Mouse (Mus musculus) intestine, embryonic 14.5 days (tissue): ENCODE measurements around the gene Slc7a7. TPM values are rescaled to one million over a fixed set of nuclear protein-coding genes. Genes with fewer than 3 reads are reported as not detected.

Experiments used
- ATAC-seq: fragments of 200-750 bp; cut with Nextera tagmentation; replicated peaks from 2 replicates; pipeline ENCODE4 v1.8.0; 2017; ENCODE audit warnings: low read depth, moderate number of reproducible peaks, moderate TSS enrichment, moderate library complexity; ENCODE audit not compliant: low FRiP score, low TSS enrichment
- DNase-seq: peaks from one replicate; pipeline ENCODE4 v3.0.0-alpha.2; 2018; ENCODE audit warnings: low spot score
- H3K27ac ChIP-seq: fragments of 300-500 bp; sonication (generic); 2 replicates; pipeline ENCODE4 v1.5.1; 2014; ENCODE audit warnings: low read depth, mild to moderate bottlenecking, control low read depth
- H3K27me3 ChIP-seq: fragments of 300-500 bp; sonication (generic); replicated peaks from 2 replicates; pipeline ENCODE4 v1.6.1; 2014; ENCODE audit warnings: low read length, control low read depth; ENCODE audit not compliant: control insufficient read depth, insufficient read depth
- H3K36me3 ChIP-seq: fragments of 300-500 bp; sonication (generic); 2 replicates; pipeline ENCODE4 v1.6.1; 2014; ENCODE audit warnings: low read length, control low read depth; ENCODE audit not compliant: control insufficient read depth, insufficient read depth
- H3K4me1 ChIP-seq: fragments of 300-500 bp; sonication (generic); replicated peaks from 2 replicates; pipeline ENCODE4 v1.6.1; 2014; ENCODE audit warnings: low read length, control low read depth, mixed read lengths; ENCODE audit not compliant: control insufficient read depth, insufficient read depth
- H3K4me2 ChIP-seq: fragments of 300-500 bp; sonication (generic); 2 replicates; pipeline ENCODE4 v1.6.1; 2014; ENCODE audit warnings: low read length
- H3K4me3 ChIP-seq: fragments of 300-500 bp; sonication (generic); 2 replicates; pipeline ENCODE4 v1.5.1; 2014; ENCODE audit warnings: low read depth, low read length, control low read depth, mixed read lengths
- H3K9ac ChIP-seq: fragments of 300-500 bp; sonication (generic); 2 replicates; pipeline ENCODE4 v1.6.1; 2014; ENCODE audit warnings: mild to moderate bottlenecking, low read length
- H3K9me3 ChIP-seq: fragments of 300-500 bp; sonication (generic); 2 replicates; pipeline ENCODE4 v1.6.1; 2016; ENCODE audit warnings: low read length, control low read depth; ENCODE audit not compliant: control insufficient read depth
- WGBS: fragments of 180-500 bp; shearing (Covaris S2); extraction: QIAGEN DNeasy Blood & Tissue Kit; methylation state at CpG from one replicate; pipeline ENCODE4 v1.1.7; 2014; 5-methylcytosine and 5-hydroxymethylcytosine counted together
- polyA plus RNA-seq: library from polyadenylated mRNA; unstranded; fragments of >200 nt; fragmentation: Nextera tagmentation; extraction: Ambion mirVana; gene quantifications from 2 replicates; pipeline ENCODE4 v1.2.1, GENCODE M21; 2014

The Slc7a7 gene
- polyA plus RNA-seq, 1 experiment from 2014 or later = 21.5 TPM

DNA sequence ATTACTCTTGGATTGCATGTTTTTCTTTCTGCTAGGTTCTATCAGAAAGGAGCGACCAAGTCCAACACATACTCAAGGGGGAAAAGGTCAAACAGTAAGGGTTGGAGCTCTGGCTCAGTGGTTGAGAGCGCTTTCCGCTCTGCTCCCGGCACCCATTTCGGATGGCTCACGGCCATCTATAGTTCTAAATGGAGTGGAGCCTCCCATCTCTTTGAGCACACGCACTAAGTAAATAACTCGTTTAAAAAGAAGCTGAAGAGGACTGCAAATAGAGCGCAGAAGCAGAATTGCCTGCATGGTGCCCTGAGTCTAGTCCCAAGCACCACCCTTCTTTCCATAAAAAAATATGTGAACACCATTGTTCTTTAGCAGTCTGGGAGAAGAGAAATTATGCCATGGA lies 36.0 kb upstream of the Slc7a7 start:
- H3K27me3 ChIP-seq = no peaks in the 10 kb centered on the region
- H3K9ac ChIP-seq = no peak overlapping the region
- ATAC-seq = no peak
- H3K36me3 ChIP-seq = no peaks in the 10 kb centered on the region
- WGBS = 88% methylated on average over 9 of the region's 9 CpGs
- H3K4me2 ChIP-seq = no peak overlapping the region
- no peak overlapping the region for H3K27ac ChIP-seq
- no peak for DNase-seq
- no peaks in the 10 kb centered on the region for H3K9me3 ChIP-seq
- no peaks in the 10 kb centered on the region; the same call in 1 of the 2 replicates for H3K4me1 ChIP-seq
- no peak overlapping the region for H3K4me3 ChIP-seq

DNA sequence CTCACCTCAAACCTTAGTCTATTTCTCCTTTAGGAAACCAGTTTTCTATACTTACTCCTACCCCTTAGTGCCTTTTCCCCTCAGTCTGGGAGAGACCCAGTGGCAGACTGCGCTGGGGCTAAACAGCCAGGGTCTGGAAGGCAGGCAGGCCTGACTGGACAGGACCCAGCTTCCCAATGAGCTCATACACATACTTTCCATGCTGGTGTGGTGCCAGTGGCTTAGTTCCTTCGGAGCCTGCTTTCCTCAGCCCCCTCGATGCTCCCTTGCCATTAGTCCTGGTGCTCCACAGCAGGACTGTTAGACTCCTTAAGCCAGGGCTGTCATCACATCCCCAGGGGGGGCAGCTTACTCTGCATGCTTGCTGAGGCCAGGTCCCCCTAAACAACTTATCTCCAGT lies 27.9 kb upstream of the Slc7a7 start:
- Histone ChIP-seq H3K9me3 (no peaks in the 10 kb centered on the region), H3K36me3 (peaks cover 20% of the 10 kb centered on the region), H3K27me3 (no peaks in the 10 kb centered on the region), H3K4me2 (no peak overlapping the region), H3K4me1 (peaks cover 12% of the 10 kb centered on the region; the same call in 1 of the 2 replicates), H3K9ac (no peak overlapping the region), H3K4me3 (no peak overlapping the region), H3K27ac (no peak overlapping the region)
- 56% methylated on average over 3 of the region's 3 CpGs for WGBS
- DNase-seq = no peak
- no peak for ATAC-seq

DNA sequence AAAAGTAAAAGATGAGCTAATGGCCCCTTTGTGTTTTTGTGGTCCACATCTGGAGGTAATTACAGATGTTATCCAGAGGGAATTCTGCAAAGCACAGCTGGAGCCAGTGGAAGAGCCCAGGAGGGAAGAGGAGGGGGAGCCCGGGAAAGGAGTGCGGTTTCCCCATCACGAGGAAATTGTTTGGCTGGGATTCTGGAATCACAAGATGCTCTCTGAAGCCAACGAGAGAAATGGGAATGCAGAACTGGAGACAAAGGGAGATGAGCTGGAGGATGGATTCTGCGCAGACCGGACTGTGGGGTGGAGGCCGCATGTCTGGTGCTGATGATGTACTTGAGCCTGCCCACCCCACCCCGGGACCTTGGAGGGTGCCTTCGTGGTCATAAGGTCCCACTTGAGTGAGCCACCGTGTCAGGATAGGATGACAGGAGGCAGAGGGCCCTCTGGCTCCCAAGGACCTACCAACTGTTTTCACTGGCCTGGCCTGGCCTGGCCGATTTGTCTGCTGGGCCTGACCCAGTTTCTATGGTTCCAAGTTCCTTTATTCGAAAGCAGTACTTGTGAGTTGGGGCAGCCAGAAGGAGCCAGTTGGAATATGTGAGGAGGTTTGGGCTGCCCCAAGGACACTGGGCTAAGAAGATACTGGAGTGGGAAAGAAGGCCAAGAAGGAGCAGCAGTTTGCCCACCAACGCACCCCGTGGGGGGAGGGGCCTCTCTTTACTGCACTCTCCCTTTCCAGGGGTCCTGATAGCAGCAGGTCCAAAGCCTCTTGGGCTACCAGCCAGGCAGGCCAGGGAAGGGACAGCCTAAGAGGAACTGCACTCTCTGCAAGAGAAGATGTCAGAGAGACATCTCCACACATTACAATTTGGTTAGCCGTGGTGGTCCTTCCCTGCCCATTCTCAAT lies 26.4 kb upstream of the Slc7a7 start:
- no peaks in the 10 kb centered on the region for H3K27me3 ChIP-seq
- no peak overlapping the region for H3K4me2 ChIP-seq
- peak overlapping the region; percentile 76 for H3K27ac ChIP-seq
- peaks cover 12% of the 10 kb centered on the region; the same call in 1 of the 2 replicates for H3K4me1 ChIP-seq
- ATAC-seq = no peak
- peaks cover 35% of the 10 kb centered on the region for H3K36me3 ChIP-seq
- H3K9me3 ChIP-seq = no peaks in the 10 kb centered on the region
- WGBS = 58% methylated on average over 15 of the region's 15 CpGs
- H3K4me3 ChIP-seq = no peak overlapping the region
- DNase-seq = no peak
- H3K9ac ChIP-seq = no peak overlapping the region

DNA sequence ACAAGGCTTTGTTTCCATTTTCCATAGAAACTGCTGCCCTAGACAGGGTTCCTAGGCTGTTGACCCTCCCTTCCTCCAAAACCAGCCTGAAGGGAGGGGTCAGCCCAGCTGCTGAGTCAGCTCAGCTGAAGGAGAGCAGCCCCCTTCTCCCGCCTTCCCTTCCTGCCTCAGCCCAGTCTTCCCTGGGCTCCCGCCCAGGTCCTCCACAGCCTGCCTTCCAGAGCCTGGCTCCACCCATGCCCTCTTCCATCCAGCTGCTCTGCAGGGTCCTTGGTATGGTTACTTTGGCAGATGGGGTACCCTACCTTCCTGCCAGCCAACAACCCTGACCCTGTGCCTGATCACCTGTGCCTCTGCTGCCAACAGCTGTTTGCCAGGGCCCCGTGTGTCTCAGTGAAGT lies 25.6 kb upstream of the Slc7a7 start:
- ATAC-seq = peak; percentile 74
- peaks cover 43% of the 10 kb centered on the region for H3K36me3 ChIP-seq
- no peak for DNase-seq
- H3K9me3 ChIP-seq = no peaks in the 10 kb centered on the region
- peak overlapping the region; percentile 76 for H3K27ac ChIP-seq
- 13% methylated on average over 3 of the region's 3 CpGs for WGBS
- H3K4me2 ChIP-seq = no peak overlapping the region
- no peak overlapping the region for H3K9ac ChIP-seq
- H3K4me1 ChIP-seq = peaks cover 12% of the 10 kb centered on the region; the same call in 1 of the 2 replicates
- H3K4me3 ChIP-seq = no peak overlapping the region
- no peaks in the 10 kb centered on the region for H3K27me3 ChIP-seq

DNA sequence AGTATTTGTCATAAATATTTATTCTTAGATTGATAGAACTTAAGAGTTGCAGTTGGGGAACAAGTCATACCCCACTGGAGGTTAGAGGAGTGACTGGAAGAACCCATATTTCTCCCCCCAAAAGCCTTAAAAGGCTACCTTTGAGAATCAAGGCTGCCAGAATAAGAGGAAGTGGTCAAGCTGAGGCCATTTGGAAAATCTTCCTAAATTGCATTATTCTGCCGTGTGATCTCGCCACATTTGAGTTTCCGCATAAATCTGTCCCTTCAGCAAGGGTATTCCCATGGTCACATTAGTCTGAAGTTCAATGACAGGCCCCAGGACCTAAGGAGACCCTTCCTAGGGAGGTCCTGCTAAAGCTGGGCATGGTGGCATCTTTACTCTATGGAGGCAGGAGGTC lies 25.0 kb upstream of the Slc7a7 start:
- 89% methylated on average over 3 of the region's 3 CpGs for WGBS
- no peaks in the 10 kb centered on the region for H3K27me3 ChIP-seq
- no peak overlapping the region for H3K4me2 ChIP-seq
- H3K9me3 ChIP-seq = no peaks in the 10 kb centered on the region
- DNase-seq (no peak), ATAC-seq (no peak)
- no peak overlapping the region for H3K9ac ChIP-seq
- H3K27ac ChIP-seq = peak overlapping the region; percentile 76; the same call in 1 of the 2 replicates
- peaks cover 12% of the 10 kb centered on the region; the same call in 1 of the 2 replicates for H3K4me1 ChIP-seq
- peaks cover 48% of the 10 kb centered on the region for H3K36me3 ChIP-seq
- no peak overlapping the region for H3K4me3 ChIP-seq

DNA sequence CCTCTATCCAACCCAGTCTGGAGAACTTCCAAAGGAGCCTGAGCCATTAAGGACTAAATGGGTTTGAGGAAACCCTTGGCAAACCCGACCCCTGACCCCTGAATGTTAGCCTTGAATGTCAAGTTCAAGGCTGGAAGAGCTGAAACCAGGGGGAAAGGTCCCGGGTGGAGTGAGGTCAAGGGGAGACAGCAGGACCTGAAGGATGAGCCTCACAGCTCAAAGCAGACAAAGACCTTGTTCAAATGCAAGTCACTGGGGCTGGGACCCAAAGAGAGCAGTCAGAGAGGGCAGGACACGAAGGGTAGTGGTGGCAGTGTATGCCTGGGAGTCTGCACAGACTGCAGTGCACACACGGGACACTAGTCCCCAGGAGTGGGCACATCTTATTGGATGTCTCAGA lies 23.8 kb upstream of the Slc7a7 start:
- Histone ChIP-seq H3K9ac (no peak overlapping the region), H3K4me3 (no peak overlapping the region), H3K27ac (no peak overlapping the region), H3K36me3 (peaks cover 60% of the 10 kb centered on the region), H3K9me3 (no peaks in the 10 kb centered on the region), H3K27me3 (no peaks in the 10 kb centered on the region), H3K4me2 (no peak overlapping the region), H3K4me1 (peaks cover 12% of the 10 kb centered on the region; the same call in 1 of the 2 replicates)
- DNase-seq (no peak), ATAC-seq (no peak)
- 80% methylated on average over 4 of the region's 4 CpGs for WGBS

DNA sequence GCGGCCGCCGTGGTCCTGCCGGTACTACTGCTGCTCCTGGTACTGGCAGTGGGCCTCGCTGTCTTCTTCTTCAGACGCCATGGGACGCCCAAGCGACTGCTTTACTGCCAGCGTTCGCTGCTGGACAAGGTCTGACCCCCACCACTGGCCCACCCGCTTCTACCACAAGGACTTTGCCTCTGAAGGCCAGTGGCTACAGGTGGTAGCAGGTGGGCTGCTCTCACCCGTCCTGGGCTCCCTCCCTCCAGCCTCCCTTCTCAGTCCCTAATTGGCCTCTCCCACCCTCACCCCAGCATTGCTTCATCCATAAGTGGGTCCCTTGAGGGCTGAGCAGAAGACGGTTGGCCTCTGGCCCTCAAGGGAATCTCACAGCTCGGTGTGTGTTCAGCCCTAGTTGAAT lies 23.0 kb upstream of the Slc7a7 start:
- 90% methylated on average over 14 of the region's 14 CpGs for WGBS
- H3K4me3 ChIP-seq = no peak overlapping the region
- H3K9me3 ChIP-seq = no peaks in the 10 kb centered on the region
- H3K4me2 ChIP-seq = no peak overlapping the region
- ATAC-seq (no peak), DNase-seq (no peak)
- H3K36me3 ChIP-seq = peaks cover 68% of the 10 kb centered on the region
- no peak overlapping the region for H3K9ac ChIP-seq
- no peak overlapping the region for H3K27ac ChIP-seq
- H3K4me1 ChIP-seq = peaks cover 12% of the 10 kb centered on the region; the same call in 1 of the 2 replicates
- H3K27me3 ChIP-seq = no peaks in the 10 kb centered on the region

DNA sequence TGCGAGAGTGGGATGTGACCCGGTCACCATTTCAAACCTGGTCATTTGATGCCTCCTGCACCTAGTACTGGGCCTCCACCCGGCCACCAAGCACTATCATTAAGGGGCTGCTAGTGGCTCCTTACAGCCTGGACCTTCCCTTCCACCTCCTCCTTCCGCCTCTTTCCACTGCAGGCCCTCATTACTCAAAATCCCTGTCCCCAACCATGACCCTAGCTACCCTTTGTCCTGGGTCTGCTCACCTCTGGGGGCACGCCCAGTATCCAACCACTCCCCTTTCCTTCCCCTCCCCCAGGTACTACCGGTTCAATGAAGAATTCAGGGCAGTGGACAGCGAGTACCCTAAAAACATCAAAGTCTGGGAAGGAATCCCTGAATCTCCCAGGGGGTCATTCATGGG lies 22.0 kb upstream of the Slc7a7 start:
- Histone ChIP-seq H3K4me1 (peaks cover 17% of the 10 kb centered on the region), H3K27ac (no peak overlapping the region), H3K36me3 (peaks cover 72% of the 10 kb centered on the region), H3K4me2 (no peak overlapping the region), H3K4me3 (no peak overlapping the region), H3K9me3 (no peaks in the 10 kb centered on the region), H3K9ac (no peak overlapping the region), H3K27me3 (no peaks in the 10 kb centered on the region)
- WGBS = 70% methylated on average over 7 of the region's 7 CpGs
- no peak for ATAC-seq
- DNase-seq = no peak

DNA sequence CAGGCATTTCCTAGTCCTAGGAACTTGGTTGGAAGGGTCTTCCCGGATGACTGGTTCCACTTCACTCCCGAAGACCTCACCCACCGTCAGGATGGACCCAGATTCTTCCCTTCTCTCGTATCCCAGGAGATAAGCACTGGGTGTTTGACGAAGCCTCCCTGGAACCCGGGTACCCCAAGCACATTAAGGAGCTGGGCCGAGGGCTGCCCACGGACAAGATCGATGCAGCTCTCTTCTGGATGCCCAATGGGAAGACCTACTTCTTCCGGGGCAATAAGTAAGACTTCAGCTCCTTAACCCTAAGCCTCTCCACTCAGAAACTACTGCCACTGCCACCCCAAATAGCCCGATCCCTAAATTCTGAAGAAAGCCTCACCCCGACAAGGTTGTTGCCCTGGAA lies 21.6 kb upstream of the Slc7a7 start:
- WGBS = 87% methylated on average over 12 of the region's 12 CpGs
- Histone ChIP-seq H3K4me1 (peaks cover 21% of the 10 kb centered on the region), H3K9ac (no peak overlapping the region), H3K9me3 (no peaks in the 10 kb centered on the region), H3K4me3 (no peak overlapping the region), H3K4me2 (no peak overlapping the region), H3K36me3 (peaks cover 72% of the 10 kb centered on the region), H3K27me3 (no peaks in the 10 kb centered on the region), H3K27ac (no peak overlapping the region)
- DNase-seq = no peak
- no peak for ATAC-seq
